Mouse (Mus musculus) induced T-regulatory cell, adult 2 months (primary cell): ENCODE results near the gene Plekha6.

Experiments used
- DNase-seq: peaks from one replicate; pipeline ENCODE4 v3.0.0-alpha.2; 2012; ENCODE audit warnings: low read depth

The Plekha6 gene

GRCm38 (mm10) chr1:133182706-133183095 is 18.7 kb downstream of the Plekha6 start:
- no peak for DNase-seq

GRCm38 (mm10) chr1:133183141-133183925 is 19.3 kb downstream of the Plekha6 start:
- DNase-seq = no peak

- DNase-seq = no peak
These were observed 24.1 kb downstream of the Plekha6 start for GRCm38 (mm10) chr1:133187948-133188680.

GRCm38 (mm10) chr1:133188719-133189118 is 24.7 kb downstream of the Plekha6 start:
- DNase-seq = no peak

- DNase-seq = no peak
These were observed 25.5 kb downstream of the Plekha6 start for GRCm38 (mm10) chr1:133189471-133189870.

GRCm38 (mm10) chr1:133190550-133190949 is 26.5 kb downstream of the Plekha6 start:
- no peak for DNase-seq

GRCm38 (mm10) chr1:133196181-133196580 is 32.2 kb downstream of the Plekha6 start:
- DNase-seq = no peak

- DNase-seq = no peak
These were observed 33.3 kb downstream of the Plekha6 start for GRCm38 (mm10) chr1:133197266-133197665.

- DNase-seq = no peak
These were observed 35.7 kb downstream of the Plekha6 start for GRCm38 (mm10) chr1:133199706-133200105.

- no peak for DNase-seq
These were observed 37.5 kb downstream of the Plekha6 start for GRCm38 (mm10) chr1:133201499-133201898.

GRCm38 (mm10) chr1:133203701-133204100 is 39.7 kb downstream of the Plekha6 start:
- DNase-seq = no peak

GRCm38 (mm10) chr1:133204341-133204849 is 40.4 kb downstream of the Plekha6 start:
- no peak for DNase-seq

- no peak for DNase-seq
These were observed 41.0 kb downstream of the Plekha6 start for GRCm38 (mm10) chr1:133204985-133205384.

GRCm38 (mm10) chr1:133208086-133208815 is 44.2 kb downstream of the Plekha6 start:
- no peak for DNase-seq

- no peak for DNase-seq
These were observed 45.0 kb downstream of the Plekha6 start for GRCm38 (mm10) chr1:133209036-133209435.

GRCm38 (mm10) chr1:133209482-133209881 is 45.5 kb downstream of the Plekha6 start:
- DNase-seq = no peak

- no peak for DNase-seq
These were observed 46.0 kb downstream of the Plekha6 start for GRCm38 (mm10) chr1:133209901-133210516.

GRCm38 (mm10) chr1:133210766-133211165 is 46.8 kb downstream of the Plekha6 start:
- DNase-seq = no peak

GRCm38 (mm10) chr1:133212273-133212672 is 48.3 kb downstream of the Plekha6 start:
- no peak for DNase-seq

GRCm38 (mm10) chr1:133213098-133213497 is 49.1 kb downstream of the Plekha6 start:
- DNase-seq = no peak

- DNase-seq = no peak
These were observed 49.9 kb downstream of the Plekha6 start for GRCm38 (mm10) chr1:133213901-133214300.
